Mouse (Mus musculus): Measurements from ENCODE around the gene Bak1. TPM values are rescaled to one million over a fixed set of nuclear protein-coding genes. Genes with fewer than 3 reads are reported as not detected.

The Bak1 gene
- polyA plus RNA-seq (2015; fragmentation: Nextera tagmentation; extraction: Ambion mirVana) = 6.3 and 6.7 TPM in 2 replicates

GRCm38 (mm10) chr17:27028909-27029308, at the start of gene Bak1:
TSS of gene Bak1 (minus strand) at chr17:27029009.
- Histone ChIP-seq H3K4me2 (ENCODE audit: low read length) (peak within 1 kb of the TSS; percentile 96), H3K9me3 (replicated peaks; ENCODE audit: low read length) (no peaks in the 10 kb centered on the region), H3K36me3 (ENCODE audit: insufficient read depth, low read length) (peaks cover 11% of the 10 kb centered on the region; the same call in 1 of the 2 replicates), H3K4me1 (replicated peaks; ENCODE audit: insufficient read depth, low read length) (0 out of 2 replicates have a peak, but pooled peaks cover 7% of the 10 kb centered on the region), H3K27ac (peak within 1 kb of the TSS; percentile 85), H3K9ac (ENCODE audit: low read depth, low read length) (peak within 1 kb of the TSS; percentile 93), H3K4me3 (replicated peaks; ENCODE audit: low read depth, low read length) (peak within 1 kb of the TSS; percentile 78), H3K27me3 (ENCODE audit: insufficient read depth, low read length) (no peaks in the 10 kb centered on the region)
- DNase-seq (ENCODE audit: low spot score) (no peak), ATAC-seq (replicated peaks; ENCODE audit: low FRiP score, low read depth) (no peak)
- WGBS = 100% methylated on average over 1 of the region's 4 CpGs
- no peak for TF ChIP-seq CTCF (IDR thresholded peaks at IDR 0.05; ENCODE audit: low read depth)

- Histone ChIP-seq H3K9me3 (replicated peaks; ENCODE audit: low read length) (no peaks in the 10 kb centered on the region), H3K4me2 (ENCODE audit: low read length) (no peak overlapping the region), H3K4me1 (replicated peaks; ENCODE audit: insufficient read depth, low read length) (0 out of 2 replicates have a peak, but pooled peaks cover 9% of the 10 kb centered on the region), H3K36me3 (ENCODE audit: insufficient read depth, low read length) (no peaks in the 10 kb centered on the region), H3K27ac (no peak overlapping the region), H3K27me3 (ENCODE audit: insufficient read depth, low read length) (no peaks in the 10 kb centered on the region), H3K9ac (ENCODE audit: low read depth, low read length) (no peak overlapping the region), H3K4me3 (replicated peaks; ENCODE audit: low read depth, low read length) (no peak overlapping the region)
- no peak for TF ChIP-seq CTCF (IDR thresholded peaks at IDR 0.05; ENCODE audit: low read depth)
- DNase-seq (ENCODE audit: low spot score) (no peak), ATAC-seq (replicated peaks; ENCODE audit: low FRiP score, low read depth) (no peak)
- 79% methylated on average over 6 of the region's 6 CpGs for WGBS
Observed at GRCm38 (mm10) chr17:27078499-27078898, 49.7 kb upstream of the Bak1 start.

- 88% methylated on average over 6 of the region's 6 CpGs for WGBS
- H3K4me2 ChIP-seq (ENCODE audit: low read length) = no peak overlapping the region
- peak; percentile 58 for TF ChIP-seq CTCF (IDR thresholded peaks at IDR 0.05; ENCODE audit: low read depth)
Observed at GRCm38 (mm10) chr17:27077920-27078319, 49.1 kb upstream of the Bak1 start.

GRCm38 (mm10) chr17:27077133-27077532, 48.3 kb upstream of the Bak1 start:
- Histone ChIP-seq H3K27me3 (ENCODE audit: insufficient read depth, low read length) (no peaks in the 10 kb centered on the region), H3K9ac (ENCODE audit: low read depth, low read length) (no peak overlapping the region), H3K4me1 (replicated peaks; ENCODE audit: insufficient read depth, low read length) (0 out of 2 replicates have a peak, but pooled peaks cover 9% of the 10 kb centered on the region), H3K36me3 (ENCODE audit: insufficient read depth, low read length) (no peaks in the 10 kb centered on the region), H3K4me2 (ENCODE audit: low read length) (no peak overlapping the region), H3K4me3 (replicated peaks; ENCODE audit: low read depth, low read length) (no peak overlapping the region), H3K27ac (no peak overlapping the region), H3K9me3 (replicated peaks; ENCODE audit: low read length) (no peaks in the 10 kb centered on the region)
- DNase-seq (ENCODE audit: low spot score) (no peak), ATAC-seq (replicated peaks; ENCODE audit: low FRiP score, low read depth) (no peak)
- peak; percentile 35; the same call in 1 of the 2 replicates for TF ChIP-seq CTCF (IDR thresholded peaks at IDR 0.05; ENCODE audit: low read depth)
- WGBS = 96% methylated on average over 7 of the region's 7 CpGs

More at GRCm38 (mm10) chr17:27077920-27078319, 49.1 kb upstream of the Bak1 start:
- no peak overlapping the region for H3K27ac ChIP-seq
- ATAC-seq (replicated peaks; ENCODE audit: low FRiP score, low read depth) = no peak
- no peaks in the 10 kb centered on the region for H3K27me3 ChIP-seq (ENCODE audit: insufficient read depth, low read length)
- H3K36me3 ChIP-seq (ENCODE audit: insufficient read depth, low read length) = no peaks in the 10 kb centered on the region
- no peak for DNase-seq (ENCODE audit: low spot score)
- H3K4me3 ChIP-seq (replicated peaks; ENCODE audit: low read depth, low read length) = no peak overlapping the region
- 0 out of 2 replicates have a peak, but pooled peaks cover 9% of the 10 kb centered on the region for H3K4me1 ChIP-seq (replicated peaks; ENCODE audit: insufficient read depth, low read length)
- no peak overlapping the region for H3K9ac ChIP-seq (ENCODE audit: low read depth, low read length)
- H3K9me3 ChIP-seq (replicated peaks; ENCODE audit: low read length) = no peaks in the 10 kb centered on the region

- H3K4me1 ChIP-seq (replicated peaks; ENCODE audit: insufficient read depth, low read length) = 0 out of 2 replicates have a peak, but pooled peaks cover 9% of the 10 kb centered on the region
- no peaks in the 10 kb centered on the region for H3K9me3 ChIP-seq (replicated peaks; ENCODE audit: low read length)
- no peak overlapping the region for H3K27ac ChIP-seq
- ATAC-seq (replicated peaks; ENCODE audit: low FRiP score, low read depth) (no peak), DNase-seq (ENCODE audit: low spot score) (no peak)
- 72% methylated on average over 17 of the region's 17 CpGs for WGBS
- H3K36me3 ChIP-seq (ENCODE audit: insufficient read depth, low read length) = no peaks in the 10 kb centered on the region
- no peak overlapping the region for H3K9ac ChIP-seq (ENCODE audit: low read depth, low read length)
- TF ChIP-seq CTCF (IDR thresholded peaks at IDR 0.05; ENCODE audit: low read depth) = no peak
- H3K27me3 ChIP-seq (ENCODE audit: insufficient read depth, low read length) = no peaks in the 10 kb centered on the region
- no peak overlapping the region for H3K4me2 ChIP-seq (ENCODE audit: low read length)
- H3K4me3 ChIP-seq (replicated peaks; ENCODE audit: low read depth, low read length) = no peak overlapping the region
Observed at GRCm38 (mm10) chr17:27074849-27075745, 46.3 kb upstream of the Bak1 start.

- H3K36me3 ChIP-seq (ENCODE audit: insufficient read depth, low read length) = no peaks in the 10 kb centered on the region
- no peaks in the 10 kb centered on the region for H3K9me3 ChIP-seq (replicated peaks; ENCODE audit: low read length)
- no peak overlapping the region for H3K4me2 ChIP-seq (ENCODE audit: low read length)
- H3K27me3 ChIP-seq (ENCODE audit: insufficient read depth, low read length) = no peaks in the 10 kb centered on the region
- TF ChIP-seq CTCF (IDR thresholded peaks at IDR 0.05; ENCODE audit: low read depth) = no peak
- H3K4me3 ChIP-seq (replicated peaks; ENCODE audit: low read depth, low read length) = no peak overlapping the region
- peak overlapping the region; percentile 28; the same call in 1 of the 2 replicates for H3K27ac ChIP-seq
- DNase-seq (ENCODE audit: low spot score) = no peak
- no peak overlapping the region for H3K9ac ChIP-seq (ENCODE audit: low read depth, low read length)
- 0 out of 2 replicates have a peak, but pooled peaks cover 9% of the 10 kb centered on the region for H3K4me1 ChIP-seq (replicated peaks; ENCODE audit: insufficient read depth, low read length)
- 39% methylated on average over 6 of the region's 6 CpGs for whole genome bisulfite sequencing
- ATAC-seq (replicated peaks; ENCODE audit: low FRiP score, low read depth) = no peak; the same call in 1 of the 2 replicates
Observed at GRCm38 (mm10) chr17:27074236-27074635, 45.4 kb upstream of the Bak1 start.

Measured in kidney, postnatal 0 days (tissue).